Mouse (Mus musculus) adrenal gland, adult (tissue): Measurements from ENCODE around the gene Tmed4.

Source experiments
- DNase-seq, 2 experiments: peaks; one replicate each; pipeline ENCODE4 v3.0.0; 2022 to 2023; ENCODE audit warnings: low spot score in 1 of 2; ENCODE audit not compliant: inconsistent age in 2 of 2

Tmed4 gene

DNA sequence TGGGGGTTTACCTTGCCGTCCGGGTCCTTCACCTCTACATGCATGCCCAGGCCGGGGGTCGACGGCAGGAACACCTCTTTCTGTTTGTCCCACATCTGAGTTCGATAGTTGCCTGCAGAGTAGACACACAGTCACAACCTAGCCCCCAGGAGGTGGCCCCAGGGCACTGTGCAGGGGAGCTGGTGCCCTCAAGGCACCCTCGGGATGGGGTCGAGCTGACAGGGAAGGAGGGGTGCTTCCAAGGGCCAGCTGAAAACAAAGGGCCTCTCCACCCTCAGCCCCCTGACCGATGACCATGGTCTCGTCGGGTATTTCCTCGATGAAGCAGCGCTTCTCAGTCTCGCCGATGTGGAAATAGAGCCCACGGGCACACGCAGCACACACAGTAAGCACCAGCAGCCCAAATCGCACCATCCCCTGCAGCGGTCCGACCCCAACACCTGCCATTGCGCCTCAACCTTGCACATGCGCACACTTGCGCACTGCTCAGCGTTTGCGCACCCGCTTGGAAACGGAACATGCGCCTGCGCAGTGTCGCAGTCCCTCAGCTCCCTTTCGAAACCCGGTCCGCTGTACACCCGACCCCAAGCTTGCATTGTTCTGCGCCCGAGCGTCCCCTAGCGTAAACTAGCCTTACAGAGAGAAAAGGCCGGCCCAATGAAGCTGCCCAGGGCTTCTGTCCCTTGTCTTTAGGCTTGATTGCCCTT lies at the start of gene Tmed4:
Gene Tmed4, minus strand, starts transcription at position 484 of the 707 bp plus-strand sequence.
- DNase-seq: peak; percentile 98 to 99

DNA sequence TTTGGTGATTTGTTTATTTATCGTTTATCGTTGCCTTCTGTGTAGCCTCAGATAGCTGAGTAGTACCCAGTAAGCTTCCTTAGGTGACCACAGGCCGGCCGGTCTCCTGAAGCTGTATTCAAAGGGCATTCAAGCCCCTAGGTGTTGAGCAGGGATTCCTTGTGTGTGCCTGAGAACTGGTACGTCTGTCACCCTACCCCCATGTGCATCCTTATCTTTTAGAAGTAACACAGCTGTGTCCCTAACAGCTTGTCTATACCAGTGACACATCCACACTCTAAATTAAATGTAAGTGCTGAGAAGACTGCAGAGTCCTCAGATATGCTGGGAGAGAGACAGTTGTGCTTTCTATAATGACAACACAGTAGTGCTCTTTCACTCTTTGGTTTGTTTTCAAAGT lies 48.7 kb upstream of the Tmed4 start:
- DNase-seq: no peak

DNA sequence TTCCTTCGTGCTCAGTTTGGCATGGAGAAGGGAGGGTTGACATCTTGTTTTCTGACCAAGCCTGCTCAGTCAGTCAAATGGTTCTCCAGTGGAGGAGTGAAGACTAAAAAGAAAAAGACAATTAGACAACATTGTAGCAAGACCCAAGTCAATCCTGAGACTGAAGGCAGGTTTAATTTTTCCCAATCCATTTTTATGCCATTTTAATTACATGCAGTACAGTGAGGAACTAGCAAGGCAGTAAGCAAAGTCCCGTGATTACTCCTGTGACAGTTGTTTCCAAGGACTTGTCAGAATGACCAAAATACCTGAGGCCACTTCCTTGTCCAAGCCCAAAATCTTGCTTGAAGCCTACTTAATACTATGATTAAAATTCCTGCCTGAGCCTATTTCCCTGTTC lies 47.4 kb upstream of the Tmed4 start:
- DNase-seq: no peak

DNA sequence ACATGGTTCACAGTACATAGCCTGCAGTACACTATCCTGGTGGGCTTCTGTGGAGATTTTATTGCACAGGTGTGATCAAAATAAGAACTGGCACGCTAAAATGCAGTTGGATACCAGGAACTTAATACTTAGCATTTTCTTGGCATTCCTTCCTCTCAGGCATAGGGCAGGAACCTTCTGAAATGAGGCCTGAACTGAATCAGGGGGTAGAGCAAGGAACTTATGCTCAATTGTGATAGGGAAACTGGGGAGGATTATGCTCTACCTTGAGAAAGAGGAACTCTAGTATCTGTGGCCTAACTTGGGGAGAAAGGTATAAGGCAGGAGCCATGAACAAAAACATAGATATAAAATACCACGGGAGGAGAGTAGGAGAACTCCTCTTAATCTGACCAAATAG lies 44.7 kb upstream of the Tmed4 start:
- DNase-seq: no peak

DNA sequence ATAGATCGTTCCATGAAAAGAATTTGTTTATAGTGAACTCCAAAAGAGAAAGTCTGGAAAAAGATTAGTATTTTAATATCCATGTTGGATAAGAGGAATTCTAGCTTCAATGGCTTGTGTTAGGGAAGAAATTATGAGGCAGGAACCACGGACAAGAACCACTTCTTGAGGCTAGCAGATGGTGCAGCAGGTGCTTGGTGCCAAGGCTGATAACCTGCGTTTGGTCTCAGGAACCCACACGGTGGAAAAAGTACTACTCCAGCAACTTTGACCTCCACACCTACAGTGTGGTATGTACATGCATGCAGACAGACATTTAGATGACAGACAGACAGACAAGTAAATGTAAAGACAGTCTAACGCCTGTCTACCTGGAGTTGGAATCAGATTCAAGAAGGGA lies 43.9 kb upstream of the Tmed4 start:
- DNase-seq: no peak

DNA sequence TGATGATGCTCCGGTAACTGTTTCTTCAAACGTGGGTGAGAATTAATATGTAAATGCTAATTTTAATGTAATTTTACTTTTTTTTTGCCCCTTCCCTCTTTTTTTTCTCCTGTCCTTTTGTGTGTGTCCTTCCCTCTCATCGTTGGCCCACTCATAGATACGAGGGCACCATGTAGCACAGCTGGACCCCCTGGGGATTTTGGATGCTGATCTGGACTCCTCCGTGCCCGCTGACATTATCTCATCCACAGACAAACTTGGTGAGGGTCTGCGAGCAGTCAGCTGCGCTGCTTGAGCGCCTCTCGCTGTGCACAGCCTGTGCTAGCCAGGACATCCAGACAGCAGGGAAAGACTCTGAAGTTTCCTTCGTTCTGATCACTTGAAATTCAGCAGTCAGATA lies 42.2 kb upstream of the Tmed4 start:
- DNase-seq: no peak

DNA sequence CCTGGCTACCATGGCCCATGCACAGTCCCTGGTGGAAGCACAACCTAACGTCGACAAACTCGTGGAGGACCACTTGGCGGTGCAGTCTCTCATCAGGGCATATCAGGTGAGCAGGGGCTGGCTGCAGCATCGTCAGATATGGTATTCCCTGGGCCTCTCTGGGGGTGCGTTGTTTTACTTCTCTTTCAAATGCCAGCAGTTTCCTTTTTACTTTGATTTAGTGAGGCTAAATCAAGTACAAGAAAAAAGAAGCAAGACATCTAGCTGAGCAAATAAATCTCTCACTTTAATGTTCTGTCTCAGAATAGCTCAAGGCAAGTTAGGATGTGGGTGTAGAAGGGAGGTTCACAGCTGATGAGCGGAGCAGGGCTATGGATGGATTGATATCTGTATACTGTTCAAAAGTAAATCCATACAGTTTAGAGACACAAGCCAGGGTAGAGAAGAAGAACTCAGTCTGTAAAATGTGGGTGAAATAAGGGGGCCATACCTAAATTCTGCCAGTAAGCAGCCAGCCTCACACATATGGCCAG lies 39.3 kb upstream of the Tmed4 start:
- peak; percentile 15 to 59 for DNase-seq

DNA sequence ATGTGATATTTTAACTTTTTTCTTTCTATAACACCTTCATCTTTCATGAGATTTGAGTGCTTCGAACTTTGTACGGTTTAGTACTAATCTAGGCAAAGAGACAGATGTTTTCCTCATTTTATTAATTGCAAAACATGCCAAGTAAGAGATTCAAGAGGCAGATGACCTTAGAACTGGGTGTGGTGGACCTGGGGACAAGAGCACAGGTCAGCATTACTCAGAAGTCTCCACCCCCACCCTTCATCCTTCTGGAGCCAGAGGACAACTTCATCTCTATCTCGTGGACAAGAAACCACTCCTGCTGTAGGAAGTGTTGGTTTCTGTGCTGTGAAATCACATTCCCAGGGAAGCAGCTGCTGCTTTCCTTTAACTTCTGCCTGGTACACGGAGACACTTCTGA lies 33.5 kb upstream of the Tmed4 start:
- DNase-seq: no peak

DNA sequence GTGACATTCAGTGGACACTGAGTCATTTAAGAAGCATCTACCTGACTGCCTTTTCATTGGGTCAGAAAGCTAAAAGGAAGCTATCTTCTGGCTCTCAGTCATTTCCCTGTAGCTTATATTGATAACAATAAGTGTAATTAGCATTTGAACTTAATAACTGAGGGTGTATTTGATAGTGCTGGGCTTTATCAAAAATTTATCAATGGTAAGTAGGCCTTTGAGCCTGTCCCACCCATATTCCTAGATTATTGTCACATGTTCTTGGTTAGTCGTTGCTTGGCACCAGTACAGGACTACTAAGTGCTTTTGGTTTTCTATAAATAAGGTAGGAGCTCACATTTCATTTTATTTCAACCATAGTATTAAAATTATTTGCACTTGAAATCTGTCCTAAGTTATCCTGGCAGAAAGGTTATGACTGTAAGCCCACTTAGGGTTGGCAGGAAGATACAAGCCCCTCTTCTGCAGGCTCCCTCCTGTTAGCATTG lies 31.3 kb upstream of the Tmed4 start:
- DNase-seq: no peak

DNA sequence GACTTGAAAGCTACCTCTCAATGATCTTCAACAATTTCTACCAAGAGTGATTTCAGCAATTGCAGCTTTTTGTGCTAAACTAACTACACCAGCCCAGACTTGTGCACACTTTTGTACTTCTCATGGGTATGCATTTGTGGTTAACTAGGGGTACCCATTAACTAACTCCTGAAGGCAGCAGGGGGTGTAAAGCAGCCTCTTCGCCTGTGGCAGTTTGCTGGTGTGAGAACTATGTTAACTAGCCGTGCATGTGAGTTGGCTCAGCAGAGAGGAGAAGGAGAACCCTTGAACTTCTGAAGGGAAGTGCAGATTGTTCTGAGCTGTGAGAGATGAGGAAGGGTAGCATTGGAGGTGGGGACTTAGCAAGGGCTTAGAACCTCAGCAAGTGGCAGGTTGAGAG lies 28.1 kb upstream of the Tmed4 start:
- no peak for DNase-seq

DNA sequence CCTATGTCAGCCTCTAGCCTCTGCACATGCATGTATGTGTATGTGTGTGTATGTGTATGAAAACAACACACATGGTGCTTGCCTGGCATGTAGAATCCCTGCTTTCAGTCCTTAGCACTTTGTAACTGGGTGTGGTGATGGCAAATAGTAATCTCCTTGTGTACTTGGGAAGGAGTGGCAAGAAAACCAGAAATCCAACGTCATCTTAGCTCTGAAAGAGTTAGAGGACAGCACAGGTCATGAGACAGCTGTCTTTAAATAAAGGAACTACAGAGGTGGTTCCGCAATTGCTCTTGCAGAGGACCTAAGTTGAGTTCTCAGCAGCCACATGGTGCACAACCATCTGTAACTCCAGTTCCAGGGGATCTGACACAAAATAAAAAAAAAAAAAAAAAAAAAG lies 24.8 kb upstream of the Tmed4 start:
- DNase-seq: no peak

DNA sequence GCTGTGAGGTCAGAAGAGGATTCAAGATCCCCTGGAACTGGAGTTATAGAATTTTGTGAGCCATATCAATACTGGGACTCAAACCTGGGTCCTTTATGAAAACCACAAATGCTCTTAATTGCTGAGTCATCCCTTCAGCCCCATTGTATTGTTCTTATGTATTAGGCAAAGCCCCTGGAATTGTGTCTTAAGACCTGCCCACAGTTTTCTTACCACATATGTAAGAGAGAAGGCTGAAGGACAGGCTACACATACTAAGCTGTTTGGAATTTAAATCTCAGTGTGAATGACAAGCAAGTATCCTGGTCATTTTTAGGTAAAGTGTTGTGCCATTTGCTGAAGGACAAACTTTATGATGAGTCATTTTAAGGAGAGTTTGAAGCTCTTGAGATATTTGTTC lies 21.4 kb upstream of the Tmed4 start:
- DNase-seq: peak in 1 of 2 experiments; percentile 61

DNA sequence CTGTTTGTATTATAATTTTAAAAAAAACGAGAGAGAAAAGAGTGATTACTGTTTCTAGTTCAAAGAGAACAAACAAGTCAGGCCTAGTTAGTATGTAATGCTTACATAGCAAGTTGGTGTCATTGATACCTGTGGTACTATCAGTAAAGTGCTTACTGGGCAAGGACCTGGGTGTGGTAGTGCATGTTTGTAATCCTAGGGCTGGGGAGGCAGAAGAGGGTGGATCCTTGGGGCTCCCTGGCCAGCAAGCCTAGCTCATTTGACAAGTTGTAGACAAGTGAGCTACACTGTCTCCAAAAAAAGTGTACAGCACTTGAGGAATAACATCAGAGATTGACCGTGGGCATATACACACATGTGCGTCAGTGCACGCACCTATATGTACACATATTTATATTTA lies 20.0 kb upstream of the Tmed4 start:
- no peak for DNase-seq

DNA sequence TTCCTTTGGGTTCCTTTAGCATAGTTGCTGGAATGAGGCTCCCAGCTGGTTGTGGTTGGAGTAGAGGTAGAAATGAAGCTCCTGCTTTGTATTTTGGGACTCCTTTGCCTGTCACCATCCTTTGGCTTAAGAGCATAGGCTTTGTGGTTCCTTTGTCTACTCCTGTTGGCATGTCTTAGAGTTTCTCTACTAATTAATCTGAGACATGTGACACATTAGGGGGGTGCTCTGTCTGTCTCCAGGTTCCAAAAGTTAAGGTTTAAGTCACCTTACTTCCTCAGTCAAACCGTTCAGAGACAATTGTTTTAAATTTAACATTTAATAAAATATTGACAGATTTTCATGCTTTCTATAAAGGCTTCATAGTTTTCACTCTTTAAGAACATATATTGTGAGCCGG lies 18.9 kb upstream of the Tmed4 start:
- no peak for DNase-seq

DNA sequence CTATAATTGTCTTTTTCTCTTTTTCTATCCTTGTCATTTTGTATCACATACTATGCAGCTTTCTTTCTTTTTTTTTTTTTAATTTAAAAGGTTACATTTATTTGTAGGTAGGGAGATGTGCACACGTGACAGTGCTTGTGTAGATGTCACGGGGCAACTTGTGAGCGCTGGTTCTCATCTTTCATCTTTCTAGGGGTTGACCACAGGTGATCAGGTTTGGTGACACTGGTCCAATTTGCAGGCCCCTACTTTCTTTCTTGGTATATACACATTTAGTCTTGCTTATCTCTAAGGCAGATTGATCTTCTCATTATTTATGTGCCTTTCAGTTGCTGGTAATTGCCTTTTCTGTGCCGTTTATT lies 18.3 kb upstream of the Tmed4 start:
- DNase-seq: no peak

DNA sequence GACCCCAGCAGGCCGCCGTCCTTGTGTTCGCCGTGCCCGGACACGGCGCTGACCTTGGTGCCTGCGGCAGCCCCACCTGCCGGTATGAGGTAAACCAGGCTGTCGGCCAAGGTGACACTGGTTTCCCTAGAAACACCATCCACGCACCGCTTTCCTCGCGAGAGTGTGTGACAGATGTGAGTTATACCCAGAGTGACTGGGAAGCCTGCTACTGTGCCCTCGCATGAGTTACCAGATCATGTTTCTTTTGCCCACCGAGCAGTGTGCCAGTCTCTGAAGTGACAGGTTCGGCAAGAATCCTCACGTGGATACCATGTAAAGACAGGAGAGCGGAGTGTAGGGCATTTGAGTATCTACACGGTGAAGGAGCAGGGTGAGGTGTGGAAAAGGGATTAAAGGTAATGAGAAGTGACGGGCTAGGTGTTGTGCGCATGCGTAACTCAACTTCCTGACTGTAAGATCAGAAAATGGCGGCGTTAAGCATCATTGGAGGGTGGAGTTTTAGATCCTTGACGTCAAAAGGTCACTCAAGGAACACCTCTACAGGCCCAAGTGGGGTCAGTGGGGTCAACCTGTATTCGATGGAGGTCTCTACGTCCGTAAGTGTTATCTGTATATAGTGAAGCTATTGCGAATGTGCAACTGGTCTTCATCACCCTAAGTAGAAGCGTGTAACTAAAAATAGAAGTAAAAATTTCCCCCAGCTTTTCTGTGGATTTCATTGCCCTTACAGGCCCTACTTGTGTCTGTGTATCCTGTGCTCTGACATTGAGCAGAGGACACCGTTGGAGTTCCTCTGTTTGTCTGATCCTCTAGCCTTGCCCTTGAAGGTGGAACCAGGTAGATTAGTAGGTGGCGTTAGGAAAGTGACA lies 17.7 kb upstream of the Tmed4 start:
- DNase-seq: no peak

DNA sequence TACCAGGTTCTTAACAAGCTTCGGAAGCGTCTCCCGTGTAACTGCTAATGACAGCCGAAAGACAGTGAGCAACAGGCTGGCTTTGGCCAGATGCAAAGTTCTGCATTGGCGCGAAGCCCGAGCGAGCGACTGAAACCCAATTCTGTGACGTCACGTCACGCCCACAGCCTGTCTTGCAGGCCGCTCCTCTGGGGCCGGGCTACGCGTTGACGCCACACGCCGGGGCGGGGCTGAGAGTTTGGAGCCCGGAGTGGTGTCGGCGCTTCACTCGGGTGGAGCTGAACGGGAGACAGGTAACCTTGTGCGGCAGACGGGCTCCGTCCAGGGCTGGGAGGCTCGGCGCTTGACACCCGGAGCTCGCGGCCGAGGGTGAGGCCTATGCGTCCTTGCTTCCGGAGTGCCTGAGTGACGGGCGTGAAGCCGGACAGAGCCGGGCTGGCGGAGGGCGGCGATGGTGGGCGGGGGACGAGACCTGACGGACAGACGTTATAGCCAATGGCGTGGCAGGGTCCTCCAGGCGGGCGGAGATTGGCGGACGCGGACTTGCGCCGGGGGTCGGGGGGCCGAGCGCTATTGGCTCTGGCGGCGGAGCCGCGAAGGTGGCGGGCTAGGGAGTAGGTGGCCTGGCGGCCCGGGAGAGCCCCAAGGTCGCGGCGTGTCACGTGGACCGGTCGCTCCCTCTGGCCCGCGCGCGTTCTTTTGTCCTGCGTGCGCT lies 16.9 kb upstream of the Tmed4 start, which contains the start of gene Ogdh:
Gene Ogdh, plus strand, starts transcription at position 233 of the 715 bp plus-strand sequence.
- DNase-seq: peak; percentile 99 to 100

DNA sequence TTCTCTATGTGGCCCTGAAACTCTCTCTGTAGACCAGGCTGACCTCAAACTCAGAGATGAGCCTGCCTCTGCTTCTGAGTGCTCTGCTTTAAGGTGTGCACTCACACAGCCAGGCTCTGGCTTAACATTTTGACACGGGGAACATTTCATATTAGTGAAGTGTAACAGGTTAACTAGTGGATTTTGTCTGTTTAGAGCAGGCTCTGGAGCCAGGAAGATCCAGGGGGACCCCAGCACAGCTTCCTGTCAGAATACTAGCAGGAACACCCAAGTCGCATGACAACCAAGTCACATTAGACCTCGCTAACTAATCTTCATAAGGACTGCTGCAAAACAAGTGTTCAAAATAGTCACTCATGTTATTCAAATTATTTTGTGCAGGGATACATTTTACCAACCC lies 16.2 kb upstream of the Tmed4 start:
- DNase-seq: no peak

DNA sequence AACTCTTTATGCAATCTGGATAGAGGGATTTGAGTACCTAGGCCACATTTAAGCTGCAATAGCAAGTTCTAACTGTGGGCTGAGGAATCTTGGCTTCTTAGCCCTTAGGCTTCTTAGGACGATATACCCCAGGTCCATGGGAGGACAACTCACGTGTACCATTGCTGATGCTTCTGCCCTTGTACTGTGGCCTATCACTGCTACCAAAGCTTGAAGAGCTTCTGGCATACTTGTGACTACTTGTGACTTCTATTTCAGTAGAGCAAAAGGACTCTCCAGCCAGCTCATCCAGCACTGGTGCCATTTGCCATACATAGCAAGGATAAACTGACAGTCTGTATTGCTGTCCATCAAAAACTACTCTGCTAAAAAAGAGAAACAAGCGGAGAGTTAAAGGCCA lies 15.5 kb upstream of the Tmed4 start:
- DNase-seq: no peak

DNA sequence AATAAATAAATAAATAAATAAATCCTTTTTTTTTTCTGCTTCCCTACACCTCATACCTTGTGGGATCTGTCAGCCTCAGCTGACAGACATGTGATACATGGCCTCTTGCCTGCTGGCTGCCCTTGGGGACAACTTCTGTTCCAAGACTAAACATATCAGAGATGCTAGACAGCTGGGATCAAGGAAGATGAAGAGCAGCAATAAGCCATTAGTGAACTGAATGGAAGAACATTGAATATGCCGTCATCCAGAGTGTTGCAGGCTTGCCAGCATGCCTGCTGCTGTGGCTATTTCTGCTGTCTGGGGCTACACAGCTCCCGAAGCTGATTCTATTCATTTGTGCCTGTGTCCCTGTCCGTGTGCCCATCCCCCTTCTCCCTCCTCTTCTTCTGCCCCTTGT lies 8.3 kb upstream of the Tmed4 start:
- DNase-seq: no peak

DNA sequence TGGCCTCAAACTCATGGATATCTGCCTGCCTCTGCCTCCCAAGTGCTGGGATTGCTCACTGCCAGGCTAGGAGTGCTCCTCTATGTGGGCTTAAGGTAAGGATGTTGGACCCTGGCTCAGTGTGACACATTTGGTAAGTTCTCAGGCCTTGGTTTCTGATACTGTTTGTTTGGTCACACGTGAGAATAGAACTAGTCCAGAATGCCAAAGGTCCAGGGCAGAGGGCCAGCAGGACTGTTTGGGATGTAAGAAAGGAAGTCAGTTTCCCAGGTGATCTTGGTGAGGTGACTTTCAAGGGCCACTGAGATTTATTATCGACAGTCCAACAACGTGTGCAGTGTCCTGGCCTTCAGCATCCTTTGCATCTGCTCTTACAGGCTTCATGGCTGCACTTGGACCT lies 1.8 kb upstream of the Tmed4 start:
- DNase-seq: no peak

DNA sequence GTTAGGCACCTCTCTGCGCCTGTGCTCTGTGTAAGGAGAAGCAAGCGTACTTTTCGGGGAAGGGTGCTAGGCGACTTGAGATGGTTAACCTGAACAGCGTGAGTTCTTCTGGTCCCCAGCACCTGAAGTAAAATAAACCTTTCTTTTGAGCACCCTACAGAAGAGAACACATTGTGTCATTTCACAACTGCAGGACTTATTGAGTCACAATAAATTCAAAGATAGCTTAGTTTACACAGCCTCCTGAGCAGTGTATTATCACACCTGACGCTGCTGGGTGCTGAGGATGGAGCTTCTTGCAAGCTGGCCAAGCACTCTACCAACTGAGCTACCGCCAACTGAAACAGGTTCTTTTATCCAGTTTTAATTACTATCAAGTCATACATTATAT lies 419 bp upstream of the Tmed4 start:
- DNase-seq: no peak
